8 mouse cellular contexts compared by ENCODE assay signal in genomic region chr2:31636742-31637141, GRCm38 (mm10). TPM values are rescaled to one million over a fixed set of nuclear protein-coding genes. Genes with fewer than 3 reads are reported as not detected.
DNase-seq lines count a peak whose midpoint lies in the region; ATAC-seq and TF ChIP-seq lines count a peak whose summit lies in the region.

No protein-coding gene starts in this region.

- no peak for TF ChIP-seq CTCF in brain, embryonic 14.5 days (IDR thresholded peaks at IDR 0.05; ENCODE audit: borderline replicate concordance, extremely low read depth, insufficient read depth, insufficient read length)

- H3K4me3 ChIP-seq in heart, embryonic 15.5 days: peak overlapping the region; percentile 19
- peak overlapping the region; percentile 12 for H3K4me3 ChIP-seq in hindbrain, embryonic 14.5 days (replicated peaks; ENCODE audit: low read length)
- H3K4me3 ChIP-seq in midbrain, embryonic 16.5 days (ENCODE audit: low read depth, low read length): peak overlapping the region; percentile 26

- 1% methylated on average over 35 of the region's 35 CpGs for WGBS in heart, embryonic 15.5 days
- WGBS in hindbrain, embryonic 14.5 days: under 1% methylated on average over 35 of the region's 35 CpGs
- WGBS in midbrain, embryonic 16.5 days: under 1% methylated on average over 34 of the region's 35 CpGs

- DNase-seq in heart, postnatal 4 days: no peak
- DNase-seq in brain, embryonic 14.5 days (ENCODE audit: low read depth): peak; percentile 83
- no peak for DNase-seq in hindbrain, embryonic 14.5 days (ENCODE audit: low spot score)
- no peak for DNase-seq in gastrocnemius, adult 18-20 months (ENCODE audit: low spot score)
- DNase-seq in right cerebral cortex, adult 2 months (ENCODE audit: low spot score in 2 of 2): no peak
- DNase-seq in ovary, postnatal 36 days (ENCODE audit: low spot score): no peak

- no peak for TF ChIP-seq POLR2A in brain, embryonic 14.5 days (IDR thresholded peaks at IDR 0.05; ENCODE audit: borderline replicate concordance, extremely low read depth, insufficient read depth, insufficient read length, poor library complexity, severe bottlenecking)

- no peak for ATAC-seq in heart, embryonic 15.5 days (replicated peaks; ENCODE audit: insufficient number of reproducible peaks, insufficient read depth, low FRiP score, low read depth)
- peak; percentile 70; the same call in 1 of the 2 replicates for ATAC-seq in hindbrain, embryonic 14.5 days (ENCODE audit: low FRiP score)
- peak; percentile 57; the same call in 1 of the 2 replicates for ATAC-seq in midbrain, embryonic 16.5 days

- H3K36me3 ChIP-seq in heart, embryonic 15.5 days: no peaks in the 10 kb centered on the region
- no peaks in the 10 kb centered on the region for H3K36me3 ChIP-seq in hindbrain, embryonic 14.5 days (replicated peaks; ENCODE audit: control insufficient read depth, insufficient read depth)
- no peaks in the 10 kb centered on the region for H3K36me3 ChIP-seq in midbrain, embryonic 16.5 days (ENCODE audit: control insufficient read depth, insufficient read depth, low read length)

- H3K9me3 ChIP-seq in heart, embryonic 15.5 days (replicated peaks): no peaks in the 10 kb centered on the region
- no peaks in the 10 kb centered on the region for H3K9me3 ChIP-seq in hindbrain, embryonic 14.5 days (ENCODE audit: control insufficient read depth, low read length)
- no peaks in the 10 kb centered on the region for H3K9me3 ChIP-seq in midbrain, embryonic 16.5 days (replicated peaks; ENCODE audit: control insufficient read depth, low read length, poor library complexity, severe bottlenecking)

- no peak overlapping the region for H3K9ac ChIP-seq in heart, embryonic 15.5 days
- 0 out of 2 replicates have a peak overlapping the region, but pooled peaks have one; percentile 4 for H3K9ac ChIP-seq in hindbrain, embryonic 14.5 days
- no peak overlapping the region for H3K9ac ChIP-seq in midbrain, embryonic 16.5 days (ENCODE audit: low read depth, low read length)

- H3K27me3 ChIP-seq in heart, embryonic 15.5 days: peaks cover 100% of the 10 kb centered on the region
- peaks cover 98% of the 10 kb centered on the region for H3K27me3 ChIP-seq in hindbrain, embryonic 14.5 days (ENCODE audit: control insufficient read depth, insufficient read depth, low read length)
- H3K27me3 ChIP-seq in midbrain, embryonic 16.5 days (ENCODE audit: control insufficient read depth, insufficient read depth, low read depth, low read length): peaks cover 55% of the 10 kb centered on the region

- 0 out of 2 replicates have a peak overlapping the region, but pooled peaks have one; percentile 14 for H3K4me2 ChIP-seq in heart, embryonic 15.5 days
- peak overlapping the region; percentile 39 for H3K4me2 ChIP-seq in hindbrain, embryonic 14.5 days (replicated peaks)
- H3K4me2 ChIP-seq in midbrain, embryonic 16.5 days (ENCODE audit: low read length): peak overlapping the region; percentile 44

- no peak overlapping the region for H3K27ac ChIP-seq in heart, embryonic 15.5 days
- no peak overlapping the region for H3K27ac ChIP-seq in hindbrain, embryonic 14.5 days
- H3K27ac ChIP-seq in midbrain, embryonic 16.5 days (ENCODE audit: low read length): no peak overlapping the region

- H3K4me1 ChIP-seq in heart, embryonic 15.5 days (replicated peaks): peaks cover 47% of the 10 kb centered on the region
- peaks cover 24% of the 10 kb centered on the region for H3K4me1 ChIP-seq in hindbrain, embryonic 14.5 days (replicated peaks; ENCODE audit: control insufficient read depth, insufficient read depth, low read length)
- H3K4me1 ChIP-seq in midbrain, embryonic 16.5 days (ENCODE audit: control insufficient read depth, insufficient read depth, low read length): peaks cover 29% of the 10 kb centered on the region

RNA-seq across cellular contexts. Expression of gene Prdm12, which starts 3.1 kb away (rescaled TPM):
- polyA plus RNA-seq in heart, embryonic 15.5 days (2015; fragmentation: Nextera tagmentation; extraction: Ambion mirVana): 0.27 TPM in 1 of 2 replicates, not detected in the other
- not detected for total RNA-seq in heart, postnatal 4 days (2021)
- 6.3 and 7.9 TPM in 2 replicates for polyA plus RNA-seq in brain, embryonic 14.5 days (2012; rRNA removed)
- polyA plus RNA-seq in hindbrain, embryonic 14.5 days (2014; fragmentation: Nextera tagmentation; extraction: Ambion mirVana): 0.50 and 0.89 TPM in 2 replicates
- polyA plus RNA-seq in midbrain, embryonic 16.5 days (2015; fragmentation: Nextera tagmentation; extraction: Ambion mirVana): 1.4 and 2.3 TPM in 2 replicates
- not detected for total RNA-seq in gastrocnemius, adult 18-20 months (2021)

RNA-seq across cellular contexts. Expression of gene Exosc2, which starts 33.8 kb away (rescaled TPM):
- polyA plus RNA-seq in heart, embryonic 15.5 days (2015; fragmentation: Nextera tagmentation; extraction: Ambion mirVana): 30.2 and 40.0 TPM in 2 replicates
- total RNA-seq in heart, postnatal 4 days (2021): 10 to 100 TPM; 21.6 to 22.9 TPM
- polyA plus RNA-seq in brain, embryonic 14.5 days (2012; rRNA removed): 36.6 and 39.7 TPM in 2 replicates
- 29.5 and 33.1 TPM in 2 replicates for polyA plus RNA-seq in hindbrain, embryonic 14.5 days (2014; fragmentation: Nextera tagmentation; extraction: Ambion mirVana)
- polyA plus RNA-seq in midbrain, embryonic 16.5 days (2015; fragmentation: Nextera tagmentation; extraction: Ambion mirVana): 40.0 and 42.2 TPM in 2 replicates
- 1 to 10 TPM; 6.8 to 7.2 TPM for total RNA-seq in gastrocnemius, adult 18-20 months (2021)

RNA-seq across cellular contexts. Expression of gene Abl1, which starts 51.4 kb away (rescaled TPM):
- polyA plus RNA-seq in heart, embryonic 15.5 days (2015; fragmentation: Nextera tagmentation; extraction: Ambion mirVana): 21.9 and 30.4 TPM in 2 replicates
- 10 to 100 TPM; 80.1 to 90.6 TPM for total RNA-seq in heart, postnatal 4 days (2021)
- 61.4 and 68.6 TPM in 2 replicates for polyA plus RNA-seq in brain, embryonic 14.5 days (2012; rRNA removed)
- polyA plus RNA-seq in hindbrain, embryonic 14.5 days (2014; fragmentation: Nextera tagmentation; extraction: Ambion mirVana): 19.7 and 20.9 TPM in 2 replicates
- polyA plus RNA-seq in midbrain, embryonic 16.5 days (2015; fragmentation: Nextera tagmentation; extraction: Ambion mirVana): 16.7 and 17.5 TPM in 2 replicates
- total RNA-seq in gastrocnemius, adult 18-20 months (2021): 10 to 100 TPM; 22.1 to 26.1 TPM
